Mouse (Mus musculus): ENCODE results near the gene Syt8.

DNA sequence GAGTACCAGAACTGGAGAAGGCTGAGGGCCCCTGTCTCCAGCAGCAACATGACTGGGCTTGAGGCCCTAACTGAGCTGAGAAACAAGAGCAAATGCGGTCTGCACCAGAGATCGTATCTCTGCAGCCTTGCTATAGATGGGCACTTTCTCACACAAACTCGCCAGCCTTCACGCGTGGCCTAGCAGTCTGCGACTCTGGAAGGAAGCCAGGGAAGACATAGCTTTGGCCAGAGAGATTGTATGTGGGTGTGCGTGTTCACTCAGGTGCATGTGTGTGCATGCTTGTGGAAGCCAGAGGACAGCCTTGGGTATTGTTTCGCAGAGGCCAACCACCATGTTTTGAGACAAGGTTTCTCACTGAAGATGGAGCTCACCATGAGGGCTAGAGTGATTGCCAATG lies 26.0 kb upstream of the Syt8 start:
- TF ChIP-seq POLR2A (IDR thresholded peaks at IDR 0.05; ENCODE audit: extremely low read depth, insufficient read depth, low read length) = no peak
- TF ChIP-seq CTCF (IDR thresholded peaks at IDR 0.05; ENCODE audit: extremely low read depth, insufficient read depth, low read length) = no peak
